Mouse (Mus musculus): ENCODE measurements around the gene B4galnt2.

- TF ChIP-seq CTCF (IDR thresholded peaks at IDR 0.05; ENCODE audit: borderline replicate concordance, insufficient read depth, low read length) (no peak), POLR2A (IDR thresholded peaks at IDR 0.05; ENCODE audit: low read depth, low read length) (no peak)
These were observed 7.4 kb upstream of the B4galnt2 start for GRCm38 (mm10) chr11:95921991-95922621.

Measured in embryonic fibroblast, embryonic 13.5 days (primary cell).